Mouse (Mus musculus) subcutaneous adipose tissue, adult 2 months (tissue): ENCODE data around the gene Klhl32. TPM values are rescaled to one million over a fixed set of nuclear protein-coding genes. Genes with fewer than 3 reads are reported as not detected.

Source experiments
- polyA plus RNA-seq: library from polyadenylated mRNA; depleted of rRNA; stranded (reverse); fragments of >200 nt; gene quantifications from 2 replicates; pipeline ENCODE4 v1.2.3, GENCODE M21; 2012; ENCODE audit warnings: low replicate concordance; rRNA removed

Klhl32 gene
- polyA plus RNA-seq, result 0.20 and 6.4 TPM in 2 replicates

DNA sequence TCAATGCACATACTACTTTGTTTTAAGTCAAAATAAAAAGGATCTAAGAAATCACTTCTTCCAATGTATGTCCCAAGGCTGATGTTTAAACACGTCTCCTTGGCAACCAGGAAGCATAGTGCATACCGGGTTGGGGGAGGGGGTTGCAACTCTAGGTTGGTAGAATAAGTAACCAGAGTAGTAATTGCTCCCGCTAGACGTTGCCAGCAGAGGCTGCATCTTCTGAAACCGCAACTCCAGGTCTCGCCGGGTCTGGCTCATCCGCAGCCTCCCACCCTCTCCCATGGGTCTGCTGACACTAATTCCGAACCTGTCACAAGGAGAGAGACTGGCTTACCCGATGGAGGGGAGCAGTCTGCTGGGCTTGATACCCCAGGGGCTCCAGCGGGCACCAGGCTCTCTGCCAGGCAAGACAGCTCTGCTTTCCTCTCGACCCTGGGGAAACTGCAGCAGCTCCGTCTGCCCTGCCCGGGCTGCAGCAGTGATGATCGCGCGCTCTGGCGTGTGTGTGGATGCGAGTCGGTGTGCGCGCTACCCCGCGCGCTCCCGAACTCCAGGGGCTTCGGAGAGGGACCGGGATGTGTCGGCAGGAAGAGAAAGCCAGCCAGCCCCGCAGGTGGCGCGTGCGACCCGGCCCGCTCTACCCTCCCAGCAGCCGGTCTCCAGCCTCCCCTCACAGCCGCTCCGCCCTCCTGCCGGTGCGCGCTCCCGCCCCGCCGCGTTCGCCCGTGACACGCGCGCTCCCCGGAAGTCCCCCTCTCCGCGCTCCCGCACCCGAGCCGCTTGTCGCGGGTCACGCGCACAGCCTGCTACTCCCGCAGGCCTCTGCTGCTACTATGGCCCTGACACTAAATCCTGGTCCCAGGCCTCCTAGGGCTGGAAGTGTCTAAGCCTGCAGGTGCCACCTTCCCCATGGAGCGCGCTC is at the start of gene Klhl32:
Gene Klhl32 (minus strand): TSS at position 724 of the 925 bp plus-strand sequence.

DNA sequence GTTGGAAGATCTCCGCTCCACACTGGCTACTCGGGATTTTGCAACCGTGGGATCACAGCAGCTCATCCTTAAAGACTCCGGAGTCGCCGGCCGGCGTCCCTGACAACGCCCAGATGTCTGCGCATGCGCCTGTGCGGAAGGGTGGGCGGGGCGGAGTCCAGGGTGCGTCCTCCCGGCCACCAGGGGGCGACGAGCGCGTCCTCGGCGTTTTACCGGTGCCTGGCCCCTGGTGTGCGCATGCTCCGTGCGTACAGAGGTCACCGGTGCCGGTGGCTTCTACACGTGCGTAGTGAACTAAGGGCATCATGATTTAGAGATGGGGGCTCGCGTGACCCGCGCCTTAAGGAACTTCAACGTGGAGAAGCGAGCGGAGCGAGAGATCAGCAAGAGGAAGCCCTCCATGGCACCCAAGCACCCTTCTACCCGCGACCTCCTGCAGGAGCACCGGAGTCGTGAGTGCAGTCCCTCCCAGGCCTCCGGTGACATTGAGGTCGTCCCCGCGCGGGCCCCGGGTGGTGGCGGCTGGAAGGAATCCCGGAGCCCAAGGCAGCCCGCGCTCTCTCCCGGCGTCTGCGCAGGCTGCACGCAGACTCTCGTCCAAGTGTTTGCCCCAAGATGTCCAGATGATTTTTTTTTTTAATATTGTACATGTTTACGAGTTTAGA is 47.1 kb upstream of the Klhl32 start, which contains the start of gene Ndufaf4:
Gene Ndufaf4 (plus strand): TSS at position 233 of the 665 bp plus-strand sequence.

Other genes starting within 250 kb of the Klhl32 start
- gene Ndufaf4, start 47.0 kb upstream of the Klhl32 start, polyA plus RNA-seq, result 3.0 and 4.0 TPM in 2 replicates
- 3.2 and 11.4 TPM in 2 replicates for gene Gpr63, start 115.3 kb upstream of the Klhl32 start, polyA plus RNA-seq